Mouse (Mus musculus): ENCODE data around the gene Thoc2. TPM values are rescaled to one million over a fixed set of nuclear protein-coding genes. Genes with fewer than 3 reads are reported as not detected.

Thoc2 gene
- polyA plus RNA-seq, 1 experiment from 2014 or later = 43.3 TPM

GRCm38 (mm10) chrX:41884759-41885505 lies 35.5 kb downstream of the Thoc2 start:
- Histone ChIP-seq H3K9ac (no peak overlapping the region), H3K27me3 (replicated peaks) (no peaks in the 10 kb centered on the region), H3K9me3 (no peaks in the 10 kb centered on the region), H3K36me3 (no peaks in the 10 kb centered on the region), H3K27ac (replicated peaks) (no peak overlapping the region), H3K4me1 (no peaks in the 10 kb centered on the region), H3K4me2 (no peak overlapping the region), H3K4me3 (no peak overlapping the region)
- WGBS = 47% methylated on average over 4 of the region's 4 CpGs
- ATAC-seq (ENCODE audit: extremely low read depth, insufficient number of reproducible peaks, low FRiP score, low TSS enrichment) = no peak

DNA sequence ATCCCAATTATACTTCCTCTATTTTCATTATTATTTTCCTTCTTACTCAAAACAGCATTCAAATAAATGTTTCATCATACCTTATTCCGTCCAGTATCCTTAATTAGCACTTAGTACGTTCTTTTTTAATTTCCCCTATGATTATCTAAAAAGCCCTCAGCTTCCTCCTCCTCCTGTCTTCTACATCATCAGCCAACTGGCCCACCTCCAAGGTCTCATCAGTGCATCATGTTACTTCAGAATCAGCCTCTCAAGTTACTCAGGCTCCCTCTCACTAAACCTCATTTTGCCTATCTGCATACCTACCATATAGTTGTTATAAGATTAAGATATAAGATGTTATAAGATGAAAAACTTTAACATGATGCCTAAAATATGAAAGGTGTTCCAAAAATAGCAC lies 43.9 kb downstream of the Thoc2 start:
- Histone ChIP-seq H3K27ac (replicated peaks) (no peak overlapping the region), H3K4me1 (no peaks in the 10 kb centered on the region), H3K9me3 (no peaks in the 10 kb centered on the region), H3K4me3 (no peak overlapping the region), H3K9ac (no peak overlapping the region), H3K27me3 (replicated peaks) (no peaks in the 10 kb centered on the region), H3K36me3 (peaks cover 7% of the 10 kb centered on the region), H3K4me2 (no peak overlapping the region)
- ATAC-seq (ENCODE audit: extremely low read depth, insufficient number of reproducible peaks, low FRiP score, low TSS enrichment) = no peak
- WGBS = 78% methylated on average over 2 of the region's 2 CpGs

GRCm38 (mm10) chrX:41837823-41838222 lies 82.7 kb downstream of the Thoc2 start:
- no peaks in the 10 kb centered on the region for H3K27me3 ChIP-seq (replicated peaks)
- ATAC-seq (ENCODE audit: extremely low read depth, insufficient number of reproducible peaks, low FRiP score, low TSS enrichment) = no peak
- H3K36me3 ChIP-seq = peaks cover 22% of the 10 kb centered on the region
- no peak overlapping the region for H3K4me2 ChIP-seq
- no peak overlapping the region for H3K4me3 ChIP-seq
- H3K27ac ChIP-seq (replicated peaks) = no peak overlapping the region
- H3K4me1 ChIP-seq = no peaks in the 10 kb centered on the region
- no peaks in the 10 kb centered on the region for H3K9me3 ChIP-seq
- H3K9ac ChIP-seq = no peak overlapping the region

DNA sequence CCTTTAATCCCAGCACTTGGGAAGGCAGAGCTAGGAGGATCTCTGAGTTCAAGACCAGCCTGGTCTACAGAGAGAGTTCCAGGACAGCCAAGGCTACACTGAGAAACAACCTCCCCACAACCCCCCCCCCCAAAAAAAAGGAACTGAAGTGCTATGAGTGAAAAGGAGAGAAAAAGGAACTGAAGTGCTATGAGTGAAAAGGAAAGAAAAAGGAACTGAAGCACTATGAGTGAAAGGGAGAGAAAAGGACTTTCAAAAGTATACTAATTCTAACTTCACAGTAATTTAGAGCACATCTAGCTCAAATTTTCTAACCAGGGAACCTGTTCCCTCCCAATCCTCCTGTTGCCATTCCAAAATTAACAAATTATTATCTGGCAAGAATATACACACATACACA lies 114.9 kb downstream of the Thoc2 start:
- Histone ChIP-seq H3K4me1 (no peaks in the 10 kb centered on the region), H3K9me3 (no peaks in the 10 kb centered on the region), H3K4me3 (no peak overlapping the region), H3K36me3 (peaks cover 7% of the 10 kb centered on the region; the same call in 1 of the 2 replicates), H3K4me2 (no peak overlapping the region), H3K9ac (no peak overlapping the region), H3K27me3 (replicated peaks) (no peaks in the 10 kb centered on the region), H3K27ac (replicated peaks) (no peak overlapping the region)
- ATAC-seq (ENCODE audit: extremely low read depth, insufficient number of reproducible peaks, low FRiP score, low TSS enrichment) = no peak

- ATAC-seq (ENCODE audit: extremely low read depth, insufficient number of reproducible peaks, low FRiP score, low TSS enrichment) = no peak
- no peak overlapping the region for H3K9ac ChIP-seq
- no peaks in the 10 kb centered on the region for H3K4me1 ChIP-seq
- no peak overlapping the region for H3K4me2 ChIP-seq
- no peak overlapping the region for H3K27ac ChIP-seq (replicated peaks)
- no peaks in the 10 kb centered on the region for H3K9me3 ChIP-seq
- WGBS = 83% methylated on average over 6 of the region's 6 CpGs
- H3K4me3 ChIP-seq = no peak overlapping the region
- H3K36me3 ChIP-seq = peaks cover 10% of the 10 kb centered on the region
- no peaks in the 10 kb centered on the region for H3K27me3 ChIP-seq (replicated peaks)
These were observed 127.2 kb downstream of the Thoc2 start for GRCm38 (mm10) chrX:41793303-41793702.

Small RNAs within 50 kb of the gene (microRNA-seq; reads per million reads assigned to microRNA genes)
- not detected for gene Gm44490

Other genes with a start within 250 kb of the Thoc2 start
- 10.1 and 10.2 TPM in 2 replicates for gene Xiap, start 139.0 kb upstream of the Thoc2 start, polyA plus RNA-seq (2015; fragmentation: Nextera tagmentation; extraction: Ambion mirVana)
- 24.9 and 27.1 TPM in 2 replicates for gene Stag2, start 228.6 kb upstream of the Thoc2 start, polyA plus RNA-seq (2015; fragmentation: Nextera tagmentation; extraction: Ambion mirVana)